ENCODE assay signal across 16 mouse cellular contexts in the genomic region with DNA sequence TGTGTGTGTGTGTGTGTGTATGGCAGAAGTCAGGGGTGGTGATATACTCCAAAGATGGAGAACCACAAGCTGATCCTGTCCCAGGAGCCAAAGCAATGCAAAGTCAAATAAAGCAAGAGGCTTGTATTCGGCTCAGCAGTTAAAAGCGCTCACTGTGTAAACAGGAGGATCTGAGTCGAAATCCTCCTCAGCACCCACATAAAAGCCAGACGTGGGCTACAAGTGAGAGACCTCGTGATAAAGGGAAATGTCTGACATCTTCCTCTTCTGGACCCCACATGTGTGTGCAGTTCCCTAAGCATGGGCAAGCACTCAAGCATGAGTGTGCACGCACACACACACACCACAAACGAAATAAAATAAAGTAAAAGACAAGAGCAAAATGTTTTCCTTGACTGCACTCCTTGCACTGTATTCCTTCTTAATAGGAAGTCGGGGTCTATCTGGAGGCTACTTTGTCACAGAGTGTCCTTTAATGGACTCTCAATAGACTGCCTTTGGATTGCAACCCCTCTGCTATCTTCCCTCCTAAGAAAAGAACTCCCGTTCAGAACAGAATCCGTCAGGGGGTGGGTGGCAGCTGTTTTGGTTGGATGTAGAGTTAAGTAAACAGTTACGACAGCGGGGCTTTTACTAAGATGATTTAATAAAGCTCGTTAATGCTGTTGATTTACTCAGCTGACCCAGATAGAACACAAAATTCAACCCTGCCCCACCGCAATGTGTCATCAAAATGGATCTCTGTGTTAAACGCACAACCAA. TPM values are rescaled to one million over a fixed set of nuclear protein-coding genes. Genes with fewer than 3 reads are reported as not detected.
DNase-seq lines count a peak whose midpoint lies in the region; ATAC-seq lines count a peak whose summit lies in the region.
"Had no signal": no experiment of that assay in that cellular context is flagged by ENCODE, and none has a peak within 500 bp of the region (broad histone marks: within the 10 kb centered on the region; RNA-seq: fewer than 3 reads in every experiment).

No protein-coding gene starts in this region.

- H3K27me3 ChIP-seq in kidney, embryonic 14.5 days (ENCODE audit: control insufficient read depth, insufficient read depth, low read length), result no peaks in the 10 kb centered on the region
- H3K27me3 ChIP-seq: hindbrain, embryonic 13.5 days; limb, embryonic 13.5 days had no signal

- H3K9ac ChIP-seq in kidney, embryonic 14.5 days (ENCODE audit: low read depth, low read length), result no peak overlapping the region
- H3K9ac ChIP-seq: hindbrain, embryonic 13.5 days; limb, embryonic 13.5 days had no signal

- H3K4me2 ChIP-seq in kidney, embryonic 14.5 days (replicated peaks; ENCODE audit: low read depth, low read length), result no peak overlapping the region
- H3K4me2 ChIP-seq: hindbrain, embryonic 13.5 days; limb, embryonic 13.5 days had no signal

- DNase-seq in kidney, adult 8-10 months, result no peak
- DNase-seq in MN1 (ENCODE audit: low spot score), result peak; percentile 33
- DNase-seq in kidney, postnatal 10 days, result peak; percentile 48
- peak; percentile 19 for DNase-seq in retina, embryonic 14.5 days (ENCODE audit: low spot score)
- no peak for DNase-seq in thymus, postnatal 4 days
- no peak for DNase-seq in spleen, postnatal 36 days (ENCODE audit: low spot score in 2 of 2)
- DNase-seq: adrenal gland, adult 8-10 months; cerebellum, adult 9-10 months; embryo, embryonic 11 days; gastrocnemius, postnatal 25 days; right cerebral cortex, adult 18-20 months; thymus, postnatal 14 days had no signal

- no peaks in the 10 kb centered on the region for H3K4me1 ChIP-seq in kidney, embryonic 14.5 days (ENCODE audit: control insufficient read depth, insufficient read depth, low read length)
- H3K4me1 ChIP-seq: hindbrain, embryonic 13.5 days; limb, embryonic 13.5 days had no signal

- H3K4me3 ChIP-seq in kidney, embryonic 14.5 days (ENCODE audit: low read length), result no peak overlapping the region
- H3K4me3 ChIP-seq: hindbrain, embryonic 13.5 days; limb, embryonic 13.5 days had no signal

- ATAC-seq in kidney, embryonic 14.5 days (ENCODE audit: low FRiP score, low TSS enrichment), result peak; percentile 64; the same call in 1 of the 2 replicates
- ATAC-seq: forebrain, embryonic 16.5 days had no signal

- H3K36me3 ChIP-seq in kidney, embryonic 14.5 days (ENCODE audit: control insufficient read depth, insufficient read depth, low read length), result no peaks in the 10 kb centered on the region
- H3K36me3 ChIP-seq: hindbrain, embryonic 13.5 days; limb, embryonic 13.5 days had no signal

- no peaks in the 10 kb centered on the region for H3K9me3 ChIP-seq in kidney, embryonic 14.5 days (ENCODE audit: control insufficient read depth, low read length)
- H3K9me3 ChIP-seq: hindbrain, embryonic 13.5 days; limb, embryonic 13.5 days had no signal

- 41% methylated on average over 15 of the region's 15 CpGs for WGBS in kidney, embryonic 14.5 days

- no peak overlapping the region for H3K27ac ChIP-seq in kidney, embryonic 14.5 days (ENCODE audit: low read depth, low read length)
- H3K27ac ChIP-seq: hindbrain, embryonic 13.5 days; limb, embryonic 13.5 days had no signal

RNA-seq across cellular contexts. Expression of gene Mbnl2, which starts 18.7 kb away (rescaled TPM):
- 61.3 and 84.9 TPM in 2 replicates for polyA plus RNA-seq in kidney, embryonic 14.5 days (2014; fragmentation: Nextera tagmentation; extraction: Ambion mirVana)

Comparison
In these comparisons a context has a peak if more than half of its experiments do, and no peak if none do; other contexts are left out.
1. DNase-seq: peak in MN1 (single experiment), kidney, postnatal 10 days (single experiment) and retina, embryonic 14.5 days (single experiment); none in kidney, adult 8-10 months (0 of 2), thymus, postnatal 4 days (single experiment) and spleen, postnatal 36 days (0 of 2).